Mouse (Mus musculus): ENCODE results near the gene Aifm3.

- no peak for TF ChIP-seq CTCF (IDR thresholded peaks at IDR 0.05; ENCODE audit: control insufficient read depth, insufficient read depth, insufficient replicate concordance, low read depth, low read length)
- TF ChIP-seq POLR2A (IDR thresholded peaks at IDR 0.05; ENCODE audit: control insufficient read depth, low read depth, low read length), result no peak
Measured at GRCm38 (mm10) chr16:17478331-17478943, 11.0 kb upstream of the Aifm3 start.
